Mouse (Mus musculus) spleen, postnatal 36 days (tissue): ENCODE measurements around the gene Ubxn11.
A peak's percentile ranks its signal among the peaks of the same experiment; 100 is the strongest.

Experiments
- DNase-seq, 2 experiments: peaks; one replicate each; pipeline ENCODE4 v3.0.0; 2022; ENCODE audit warnings: low spot score in 2 of 2, mixed read lengths in 1 of 2

Ubxn11 gene

GRCm38 (mm10) chr4:134118126-134118800, 15.9 kb downstream of the Ubxn11 start:
- DNase-seq, result peak; percentile 61 to 69

DNA sequence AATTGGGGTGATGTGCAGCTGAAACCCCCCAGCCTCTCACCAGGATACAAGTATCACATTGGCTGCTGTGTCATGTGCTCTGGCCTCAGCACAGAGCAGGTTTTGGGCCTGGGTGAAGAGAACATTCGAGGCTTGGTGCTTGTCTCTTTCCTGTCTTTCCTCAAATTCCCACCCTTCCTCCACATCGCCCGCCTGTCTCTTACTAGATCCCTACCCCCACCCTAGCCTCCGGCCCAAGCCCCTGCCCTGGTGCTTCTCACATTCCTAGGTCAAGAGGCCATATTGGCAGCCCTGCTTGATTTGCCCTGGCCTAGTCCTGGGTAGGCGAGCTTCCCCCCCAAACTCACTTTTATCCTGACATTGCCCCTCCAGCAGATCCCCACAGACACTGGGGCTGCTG, 16.7 kb downstream of the Ubxn11 start:
- DNase-seq, result peak in 1 of 2 experiments; percentile 20

- peak; percentile 49 to 68 for DNase-seq
Measured at GRCm38 (mm10) chr4:134119644-134120043, 17.3 kb downstream of the Ubxn11 start.

GRCm38 (mm10) chr4:134120192-134120805, 17.9 kb downstream of the Ubxn11 start:
- peak; percentile 58 to 67 for DNase-seq

DNA sequence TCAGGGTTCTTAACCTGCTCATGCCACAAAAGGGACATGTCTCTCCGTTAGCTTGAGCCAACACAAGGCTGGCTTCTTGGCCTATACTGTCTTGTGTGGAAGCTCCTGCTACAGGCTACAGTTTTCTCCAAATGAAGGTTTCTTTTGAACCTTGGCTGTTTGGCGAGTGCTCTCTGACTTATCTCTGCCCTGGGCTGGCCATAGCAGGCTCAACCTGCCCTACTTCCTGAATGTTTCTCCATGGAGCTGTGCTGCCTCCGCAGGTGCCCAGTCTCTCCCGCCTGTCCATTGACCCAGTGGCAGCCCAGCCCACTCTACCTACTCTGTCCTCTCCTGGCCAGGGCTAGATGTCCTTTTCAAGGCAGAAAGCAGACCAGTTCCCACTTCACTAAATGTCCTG, 18.5 kb downstream of the Ubxn11 start:
- no peak for DNase-seq

DNA sequence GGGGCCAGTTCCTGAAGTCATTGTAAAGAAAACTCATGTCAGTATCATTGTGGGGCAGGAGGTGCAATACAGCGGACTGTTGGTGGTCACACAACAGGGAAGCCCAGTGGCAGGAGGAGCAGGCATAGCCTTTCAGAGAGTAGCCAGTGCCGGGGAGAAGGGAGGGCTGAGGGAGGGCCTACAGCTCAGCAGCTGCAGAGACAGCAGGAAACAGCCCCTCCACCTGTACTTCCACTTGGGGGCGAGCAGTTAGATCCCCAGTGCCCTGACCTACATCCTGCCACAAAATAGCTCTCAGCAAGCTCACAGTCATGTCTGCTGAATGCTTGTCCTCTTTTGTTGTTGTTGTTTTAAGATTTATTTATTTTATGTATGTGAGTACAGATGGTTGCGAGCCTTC, 19.2 kb downstream of the Ubxn11 start:
- peak; percentile 83 for DNase-seq

DNA sequence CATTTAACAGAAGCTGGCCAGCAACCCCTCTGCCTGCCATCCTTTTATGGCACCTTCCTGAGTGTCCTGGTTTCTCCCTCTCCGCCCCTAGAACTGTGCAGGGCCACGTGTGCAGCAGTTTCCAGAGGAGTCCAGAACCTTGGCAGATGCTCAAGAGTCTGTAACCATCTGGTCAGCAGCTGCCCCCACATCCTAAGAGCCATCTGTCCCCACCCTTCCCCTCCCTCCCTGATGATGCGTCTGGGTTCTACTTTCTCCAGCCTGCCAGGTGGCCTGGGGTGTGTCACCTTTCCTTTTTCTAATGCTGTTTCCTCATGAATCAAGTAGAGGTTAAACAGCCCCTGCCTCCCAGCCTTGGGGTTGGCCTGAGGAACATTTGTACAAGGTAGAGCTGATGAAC, 19.9 kb downstream of the Ubxn11 start:
- peak in 1 of 2 experiments; percentile 34 for DNase-seq

GRCm38 (mm10) chr4:134123147-134123546, 20.8 kb downstream of the Ubxn11 start:
- DNase-seq, result no peak

GRCm38 (mm10) chr4:134123680-134124551, 21.5 kb downstream of the Ubxn11 start:
- DNase-seq, result peak; percentile 61

GRCm38 (mm10) chr4:134125383-134126060, 23.2 kb downstream of the Ubxn11 start:
- DNase-seq, result no peak

DNA sequence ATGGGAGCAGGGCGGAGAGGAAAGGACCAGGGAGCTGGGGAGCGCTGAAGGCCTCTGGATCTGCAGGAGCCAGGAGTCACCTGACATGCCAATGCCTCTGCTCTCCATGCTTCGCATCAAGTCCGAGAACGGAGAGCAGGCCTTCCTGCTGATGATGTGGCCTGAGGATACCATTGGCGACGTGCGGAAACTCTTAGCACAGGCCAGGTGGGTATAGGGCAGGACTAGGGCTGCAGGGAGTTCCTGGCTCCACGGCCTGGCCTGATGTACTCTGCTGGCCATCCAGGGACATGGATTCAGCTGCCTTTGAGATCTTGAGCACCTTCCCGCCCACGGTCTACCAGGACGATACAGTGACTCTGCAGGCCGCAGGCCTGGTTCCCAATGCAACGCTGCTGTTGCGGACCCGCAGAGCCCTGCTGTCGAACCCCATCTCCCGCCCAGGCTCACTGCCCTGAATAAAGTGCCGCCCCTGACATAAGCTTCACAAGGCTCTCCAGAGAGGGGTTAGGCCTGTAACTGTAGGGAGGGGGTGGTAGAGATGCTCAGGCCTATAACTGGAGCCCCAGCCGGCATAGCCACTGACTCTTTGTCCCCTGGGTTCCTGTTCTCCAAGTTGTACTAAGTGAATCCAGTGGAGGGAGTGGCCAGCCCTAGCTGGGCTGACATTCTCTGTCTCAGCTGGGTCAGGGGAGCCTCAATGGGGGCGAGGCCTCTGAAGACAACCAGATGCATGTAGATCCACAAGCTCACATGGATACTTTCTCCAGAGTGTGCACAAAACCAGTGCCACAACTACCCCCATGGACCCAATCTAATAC, 24.1 kb downstream of the Ubxn11 start:
- no peak for DNase-seq

DNA sequence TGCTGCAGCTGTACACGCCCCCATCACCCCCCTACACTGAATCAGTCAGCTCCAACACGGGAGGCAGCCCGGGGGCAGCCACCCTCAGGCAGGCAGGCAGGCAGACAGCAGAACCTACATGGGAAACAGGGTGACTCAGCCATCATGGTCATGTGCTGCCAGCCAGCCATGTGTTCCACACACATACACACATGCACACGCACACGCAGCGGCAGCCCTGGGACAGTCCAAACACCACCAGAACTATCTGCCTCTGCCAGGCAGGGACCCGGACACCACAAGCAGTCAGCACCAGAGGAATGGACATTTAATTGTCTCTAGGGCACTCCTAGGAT, 24.7 kb downstream of the Ubxn11 start:
- DNase-seq, result no peak

DNA sequence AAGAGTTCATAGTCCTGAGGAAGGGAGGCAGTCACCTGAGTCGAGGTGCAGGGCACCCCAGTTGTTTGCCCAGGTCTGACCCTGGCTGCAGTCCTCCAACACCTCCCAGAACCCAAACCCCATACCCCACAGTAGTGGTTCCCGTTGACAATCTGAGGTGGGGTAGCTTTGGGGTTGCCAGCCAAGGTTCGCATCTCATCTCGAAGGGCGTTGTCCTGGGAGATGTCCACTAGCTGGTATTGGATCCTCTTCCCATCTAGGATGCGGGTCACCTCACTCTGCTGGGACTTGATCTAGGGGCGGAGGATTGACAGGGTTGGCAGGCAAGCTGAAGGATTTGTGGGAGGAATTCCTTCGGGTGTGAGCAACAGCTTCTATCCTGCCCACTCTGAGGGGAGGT, 25.4 kb downstream of the Ubxn11 start:
- no peak for DNase-seq

GRCm38 (mm10) chr4:134128221-134128982, 26.0 kb downstream of the Ubxn11 start, which contains the start of gene Sh3bgrl3:
Gene Sh3bgrl3, minus strand, starts transcription at chr4:134128789.
- peak; percentile 93 to 94 for DNase-seq

DNA sequence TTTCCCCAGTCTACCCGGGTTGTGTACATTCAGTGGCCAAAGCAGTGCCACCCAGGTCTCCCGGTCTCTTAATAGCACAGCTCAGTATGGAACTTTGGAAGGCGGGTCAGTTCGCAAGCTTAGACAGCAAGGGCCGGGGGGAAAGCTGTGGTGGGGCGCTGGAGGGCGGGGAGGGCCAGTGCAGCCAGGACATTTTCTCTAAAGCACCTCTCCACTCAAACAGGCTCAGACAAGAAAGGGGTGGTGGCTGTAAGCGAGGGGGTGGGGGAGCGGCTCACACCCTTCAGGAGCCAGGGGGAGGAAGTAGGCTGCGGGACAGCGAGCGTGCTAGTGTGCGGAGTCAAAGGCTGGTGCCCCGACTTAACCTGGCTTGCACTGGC, 26.6 kb downstream of the Ubxn11 start:
- DNase-seq, result peak; percentile 50 to 65

DNA sequence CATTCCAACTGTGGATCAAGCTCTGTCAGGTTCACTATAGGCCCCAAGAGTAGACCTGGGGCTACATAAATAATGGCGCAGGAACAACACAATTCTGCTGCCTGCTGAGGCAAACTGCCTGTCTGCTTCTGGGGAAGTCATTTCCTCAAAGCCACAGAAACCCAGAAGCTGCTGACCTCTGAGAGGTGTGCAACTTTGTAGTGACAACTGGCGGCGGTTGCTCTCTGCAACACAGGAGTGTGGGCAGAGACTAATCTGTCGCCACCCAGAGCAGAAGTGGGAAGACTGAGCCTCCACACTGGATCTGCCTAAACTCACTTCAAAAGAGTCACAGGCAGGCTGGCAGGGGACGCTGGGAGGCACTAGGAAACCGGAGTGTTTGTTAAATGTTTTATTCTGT, 27.1 kb downstream of the Ubxn11 start:
- peak; percentile 65 to 70 for DNase-seq

- DNase-seq, result no peak
Measured at GRCm38 (mm10) chr4:134132117-134132516, 29.7 kb downstream of the Ubxn11 start.

GRCm38 (mm10) chr4:134132519-134133095, 30.2 kb downstream of the Ubxn11 start:
- no peak for DNase-seq

GRCm38 (mm10) chr4:134136280-134136926, 34.0 kb downstream of the Ubxn11 start:
- DNase-seq, result no peak

GRCm38 (mm10) chr4:134138857-134139256, 36.5 kb downstream of the Ubxn11 start:
- DNase-seq, result no peak
